ENCODE assay signal across 9 mouse cellular contexts in genomic region chr1:182504223-182504622, GRCm38 (mm10). TPM values are rescaled to one million over a fixed set of nuclear protein-coding genes. Genes with fewer than 3 reads are reported as not detected.
A peak's percentile ranks its signal among the peaks of the same experiment; 100 is the strongest.
DNase-seq lines count a peak whose midpoint lies in the region; ATAC-seq and TF ChIP-seq lines count a peak whose summit lies in the region.
"Had no signal": no experiment of that assay in that cellular context is flagged by ENCODE, and none has a peak within 500 bp of the region (broad histone marks: within the 10 kb centered on the region; RNA-seq: fewer than 3 reads in every experiment).

No protein-coding gene starts in this region.

- peaks cover 23% of the 10 kb centered on the region for H3K36me3 ChIP-seq in hindbrain, embryonic 13.5 days
- H3K36me3 ChIP-seq in hindbrain, embryonic 11.5 days (ENCODE audit: control insufficient read depth, insufficient read depth, low read length), result no peaks in the 10 kb centered on the region
- no peaks in the 10 kb centered on the region for H3K36me3 ChIP-seq in kidney, adult 2 months (ENCODE audit: control insufficient read depth, insufficient read depth, low read length)
- H3K36me3 ChIP-seq in thymus, adult 2 months (ENCODE audit: control insufficient read depth, insufficient read depth, low read length), result no peaks in the 10 kb centered on the region

- no peak overlapping the region for H3K4me2 ChIP-seq in hindbrain, embryonic 13.5 days
- no peak overlapping the region for H3K4me2 ChIP-seq in hindbrain, embryonic 11.5 days (replicated peaks; ENCODE audit: low read depth, low read length)

- no peaks in the 10 kb centered on the region for H3K9me3 ChIP-seq in hindbrain, embryonic 13.5 days
- no peaks in the 10 kb centered on the region for H3K9me3 ChIP-seq in hindbrain, embryonic 11.5 days (ENCODE audit: control insufficient read depth, low read length)

- no peaks in the 10 kb centered on the region for H3K27me3 ChIP-seq in hindbrain, embryonic 13.5 days
- H3K27me3 ChIP-seq in hindbrain, embryonic 11.5 days (ENCODE audit: control insufficient read depth, insufficient read depth, low read length), result no peaks in the 10 kb centered on the region
- H3K27me3 ChIP-seq in kidney, adult 2 months (replicated peaks; ENCODE audit: control insufficient read depth, insufficient read depth, low read length), result no peaks in the 10 kb centered on the region
- no peaks in the 10 kb centered on the region for H3K27me3 ChIP-seq in thymus, adult 2 months (ENCODE audit: control insufficient read depth, insufficient read depth, low read length)
- H3K27me3 ChIP-seq: Patski had no signal

- H3K4me1 ChIP-seq in hindbrain, embryonic 13.5 days (replicated peaks), result peaks cover 21% of the 10 kb centered on the region
- no peaks in the 10 kb centered on the region for H3K4me1 ChIP-seq in hindbrain, embryonic 11.5 days (replicated peaks; ENCODE audit: control insufficient read depth, insufficient read depth, low read length)
- H3K4me1 ChIP-seq in kidney, adult 2 months (ENCODE audit: control insufficient read depth, insufficient read depth, low read length), result peaks cover 11% of the 10 kb centered on the region
- H3K4me1 ChIP-seq in thymus, adult 2 months (replicated peaks; ENCODE audit: control insufficient read depth, insufficient read depth, low read length), result peaks cover 9% of the 10 kb centered on the region

- peak overlapping the region; percentile 48 for H3K27ac ChIP-seq in hindbrain, embryonic 13.5 days
- H3K27ac ChIP-seq in hindbrain, embryonic 11.5 days (ENCODE audit: low read depth, low read length), result no peak overlapping the region
- H3K27ac ChIP-seq in kidney, adult 2 months (ENCODE audit: insufficient read depth, low read depth, low read length), result no peak overlapping the region
- H3K27ac ChIP-seq in thymus, adult 2 months (ENCODE audit: control insufficient read depth, insufficient read depth, low read length), result no peak overlapping the region

- 15% methylated on average over 4 of the region's 4 CpGs for WGBS in hindbrain, embryonic 13.5 days
- WGBS in hindbrain, embryonic 11.5 days, result 23% methylated on average over 4 of the region's 4 CpGs
- 35% methylated on average over 4 of the region's 4 CpGs for WGBS in kidney, adult 2 months
- WGBS in thymus, adult 2 months, result 16% methylated on average over 4 of the region's 4 CpGs

- DNase-seq in hindbrain, embryonic 11.5 days (ENCODE audit: low spot score), result no peak
- peak; percentile 78 for DNase-seq in adipocyte (ENCODE audit: low spot score)
- peak; percentile 99 for DNase-seq in heart, adult 11 months
- peak; percentile 84 for DNase-seq in kidney, adult 2 months
- peak; percentile 82 for DNase-seq in lung, postnatal 25 days (ENCODE audit: low spot score)
- no peak for DNase-seq in yolk sac, embryonic 10.5 days (ENCODE audit: low spot score)
- DNase-seq in thymus, adult 2 months, result no peak

- no peak for ATAC-seq in hindbrain, embryonic 13.5 days (ENCODE audit: low FRiP score)
- no peak for ATAC-seq in hindbrain, embryonic 11.5 days (ENCODE audit: low FRiP score)
- ATAC-seq: Patski had no signal

- no peak for TF ChIP-seq POLR2A in kidney, adult 2 months (IDR thresholded peaks at IDR 0.05; ENCODE audit: low read depth, low read length)
- TF ChIP-seq POLR2A in thymus, adult 2 months (IDR thresholded peaks at IDR 0.05; ENCODE audit: control insufficient read depth, extremely low read depth, insufficient read depth, low read length, poor library complexity), result no peak

- no peak overlapping the region for H3K4me3 ChIP-seq in hindbrain, embryonic 13.5 days
- H3K4me3 ChIP-seq in hindbrain, embryonic 11.5 days (ENCODE audit: low read depth, low read length), result no peak overlapping the region
- H3K4me3 ChIP-seq in kidney, adult 2 months (ENCODE audit: insufficient read depth, low read depth, low read length), result no peak overlapping the region
- no peak overlapping the region for H3K4me3 ChIP-seq in thymus, adult 2 months (ENCODE audit: control insufficient read depth, insufficient read depth, low read length)

- no peak for TF ChIP-seq CTCF in kidney, adult 2 months (conservative IDR thresholded peaks at IDR 0.05; ENCODE audit: insufficient read depth, insufficient read length, low read depth, low read length)
- TF ChIP-seq CTCF in thymus, adult 2 months (IDR thresholded peaks at IDR 0.05; ENCODE audit: borderline replicate concordance, control insufficient read depth, extremely low read depth, insufficient read depth, low read length, poor library complexity), result no peak

- H3K9ac ChIP-seq in hindbrain, embryonic 13.5 days, result 0 out of 2 replicates have a peak overlapping the region, but pooled peaks have one; percentile 43
- no peak overlapping the region for H3K9ac ChIP-seq in hindbrain, embryonic 11.5 days (ENCODE audit: low read depth, low read length)

RNA-seq across cellular contexts. Expression of gene Capn2, which starts 13.2 kb away (rescaled TPM):
- 85.0 and 85.8 TPM in 2 replicates for polyA plus RNA-seq in hindbrain, embryonic 13.5 days (2015; fragmentation: Nextera tagmentation; extraction: Ambion mirVana)
- 69.5 and 78.2 TPM in 2 replicates for polyA plus RNA-seq in hindbrain, embryonic 11.5 days (2014; fragmentation: Nextera tagmentation; extraction: Ambion mirVana)
- polyA plus RNA-seq in kidney, adult 2 months (2012; rRNA removed), result 31.7 and 33.0 TPM in 2 replicates
- polyA plus RNA-seq in thymus, adult 2 months (2012; rRNA removed), result 19.4 and 23.3 TPM in 2 replicates

Comparison
In these comparisons a context has a peak if more than half of its experiments do, and no peak if none do; other contexts are left out.
1. DNase-seq: peak in adipocyte (single experiment), heart, adult 11 months (single experiment), kidney, adult 2 months (single experiment) and lung, postnatal 25 days (single experiment); none in hindbrain, embryonic 11.5 days (single experiment), yolk sac, embryonic 10.5 days (single experiment) and thymus, adult 2 months (single experiment).